Mouse (Mus musculus): Measurements from ENCODE around the gene Mnat1.

Mnat1 gene

GRCm38 (mm10) chr12:73317706-73318686 is 194.5 kb downstream of the Mnat1 start:
- no peak for DNase-seq (ENCODE audit: low read depth)

Measured in induced T-regulatory cell, adult 2 months (primary cell).